Mouse (Mus musculus): ENCODE measurements around the gene Pole3. TPM values are rescaled to one million over a fixed set of nuclear protein-coding genes. Genes with fewer than 3 reads are reported as not detected.

Pole3 gene
- polyA plus RNA-seq, 1 experiment from 2014 or later, result 116 TPM

DNA sequence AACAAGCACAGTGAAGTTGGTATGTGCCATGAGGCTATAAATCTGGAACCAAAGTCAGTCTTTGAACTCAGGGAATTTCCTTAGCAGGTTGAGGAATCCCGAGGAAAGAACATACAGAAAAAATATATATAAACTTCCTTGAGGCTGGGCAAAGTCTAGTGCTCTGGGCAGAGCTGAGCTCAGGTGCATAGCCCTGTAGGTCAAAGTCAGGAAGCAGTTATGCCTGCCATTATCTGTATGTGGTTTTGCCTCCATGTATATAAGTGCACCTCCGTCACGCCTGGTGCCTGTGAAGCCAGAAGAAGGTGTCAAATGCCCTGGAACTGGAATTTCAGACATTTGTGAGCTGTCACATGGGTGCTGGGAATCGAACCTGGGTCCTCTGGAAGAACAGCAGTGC, 24.1 kb downstream of the Pole3 start:
- no peaks in the 10 kb centered on the region for H3K9me3 ChIP-seq (replicated peaks)
- WGBS, result 91% methylated on average over 4 of the region's 4 CpGs
- H3K4me3 ChIP-seq, result no peak overlapping the region
- no peak for DNase-seq (ENCODE audit: low spot score)
- no peak overlapping the region for H3K27ac ChIP-seq
- H3K36me3 ChIP-seq, result peaks cover 30% of the 10 kb centered on the region
- peaks cover 10% of the 10 kb centered on the region for H3K4me1 ChIP-seq
- H3K27me3 ChIP-seq (ENCODE audit: low read depth, poor library complexity, severe bottlenecking), result no peaks in the 10 kb centered on the region

DNA sequence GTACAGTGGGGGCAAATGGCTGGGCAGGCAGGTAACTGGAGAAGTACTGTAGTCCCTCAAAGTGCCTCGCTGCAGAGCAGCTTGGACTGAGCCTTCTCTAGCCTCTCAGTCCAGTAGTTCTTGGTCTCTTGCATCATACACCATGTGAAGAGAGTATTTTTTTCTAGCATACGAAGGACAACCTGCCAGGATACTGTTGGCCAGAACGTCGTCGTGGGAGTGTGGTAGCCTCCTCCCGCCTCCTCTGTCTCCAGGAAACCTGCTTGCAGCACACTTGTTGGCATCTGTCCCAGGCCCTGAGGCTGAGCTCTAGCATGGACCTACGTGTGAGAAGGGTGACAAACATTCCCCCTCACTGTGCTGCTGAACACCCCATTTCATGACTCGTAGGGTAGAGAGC, 28.1 kb downstream of the Pole3 start:
- Histone ChIP-seq H3K27ac (no peak overlapping the region), H3K4me1 (peaks cover 5% of the 10 kb centered on the region), H3K9me3 (replicated peaks) (no peaks in the 10 kb centered on the region), H3K4me3 (no peak overlapping the region), H3K36me3 (peaks cover 30% of the 10 kb centered on the region), H3K27me3 (ENCODE audit: low read depth, poor library complexity, severe bottlenecking) (no peaks in the 10 kb centered on the region)
- 81% methylated on average over 8 of the region's 8 CpGs for WGBS
- DNase-seq (ENCODE audit: low spot score), result no peak

- no peak overlapping the region for H3K27ac ChIP-seq
- H3K4me1 ChIP-seq, result no peaks in the 10 kb centered on the region
- no peaks in the 10 kb centered on the region for H3K9me3 ChIP-seq (replicated peaks)
- peaks cover 30% of the 10 kb centered on the region for H3K36me3 ChIP-seq
- WGBS, result 82% methylated on average over 8 of the region's 8 CpGs
- H3K27me3 ChIP-seq (ENCODE audit: low read depth, poor library complexity, severe bottlenecking), result no peaks in the 10 kb centered on the region
- no peak overlapping the region for H3K4me3 ChIP-seq
- no peak for DNase-seq (ENCODE audit: low spot score)
Observed at GRCm38 (mm10) chr4:62495946-62496345, 28.9 kb downstream of the Pole3 start.

DNA sequence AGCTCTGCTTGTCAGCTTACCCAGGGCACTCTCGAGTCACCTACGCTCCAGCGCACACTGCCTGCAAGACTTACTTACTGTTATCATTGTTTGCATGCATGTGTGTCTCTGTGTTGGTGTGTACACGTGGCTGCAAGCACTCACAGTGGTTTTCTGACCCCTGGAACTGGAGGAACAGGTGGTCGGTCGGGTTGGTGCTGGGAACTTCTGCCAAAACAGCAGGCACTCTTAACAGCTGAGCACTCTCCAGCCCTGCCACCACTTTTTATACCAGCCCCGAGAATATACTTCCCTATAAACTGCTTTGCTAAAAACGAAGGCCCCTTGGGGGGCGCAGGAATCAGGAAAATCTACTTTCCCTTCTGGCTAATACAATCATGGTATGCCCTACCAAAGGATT, 30.6 kb downstream of the Pole3 start:
- Histone ChIP-seq H3K27me3 (ENCODE audit: low read depth, poor library complexity, severe bottlenecking) (no peaks in the 10 kb centered on the region), H3K9me3 (replicated peaks) (no peaks in the 10 kb centered on the region), H3K4me1 (no peaks in the 10 kb centered on the region), H3K27ac (no peak overlapping the region), H3K36me3 (peaks cover 21% of the 10 kb centered on the region), H3K4me3 (no peak overlapping the region)
- no peak for DNase-seq (ENCODE audit: low spot score)
- 82% methylated on average over 9 of the region's 9 CpGs for WGBS

DNA sequence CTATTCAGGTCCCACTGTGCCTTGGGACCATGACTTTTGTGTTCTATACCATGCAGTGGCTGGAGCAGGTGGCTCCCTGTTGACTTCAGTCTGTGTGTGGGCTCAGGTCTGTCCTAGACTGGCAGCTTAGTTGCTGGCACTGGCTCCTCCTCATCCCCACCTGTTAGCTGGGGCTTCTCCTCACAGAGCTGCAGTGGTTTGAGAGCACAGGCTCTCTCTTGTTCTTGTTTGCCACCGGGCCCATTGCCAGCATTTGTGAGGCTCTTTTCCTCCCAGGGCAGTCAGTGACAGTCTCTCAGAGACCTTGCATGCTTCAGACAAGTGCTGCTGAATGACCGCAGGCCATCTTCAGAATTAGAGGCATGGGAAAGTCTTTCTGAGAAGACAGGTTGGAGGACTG, 32.2 kb downstream of the Pole3 start:
- Histone ChIP-seq H3K4me1 (no peaks in the 10 kb centered on the region), H3K36me3 (peaks cover 6% of the 10 kb centered on the region; the same call in 1 of the 2 replicates), H3K27me3 (ENCODE audit: low read depth, poor library complexity, severe bottlenecking) (no peaks in the 10 kb centered on the region), H3K27ac (no peak overlapping the region), H3K9me3 (replicated peaks) (no peaks in the 10 kb centered on the region), H3K4me3 (no peak overlapping the region)
- DNase-seq (ENCODE audit: low spot score), result no peak
- WGBS, result 88% methylated on average over 2 of the region's 2 CpGs

DNA sequence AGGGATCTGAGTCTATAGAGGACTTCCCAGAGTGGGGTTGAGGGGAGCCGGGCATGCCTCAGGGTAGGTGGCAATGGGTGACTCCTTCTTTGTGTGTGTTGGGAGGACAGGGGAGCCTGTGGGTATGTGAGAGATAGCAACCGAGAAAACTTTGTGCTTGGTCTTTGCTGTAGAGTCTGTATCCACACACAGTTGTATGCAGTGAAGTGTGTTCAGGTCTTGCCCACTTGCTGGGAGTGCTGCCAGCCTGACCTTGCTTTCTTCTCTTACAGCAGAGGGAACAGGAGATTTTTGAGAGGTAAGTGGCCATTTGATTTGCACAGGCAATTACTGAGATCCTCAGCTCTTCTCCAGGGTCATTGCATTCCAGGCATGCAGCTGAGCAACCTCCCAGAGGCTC, 37.0 kb downstream of the Pole3 start:
- no peak overlapping the region for H3K4me3 ChIP-seq
- H3K27me3 ChIP-seq (ENCODE audit: low read depth, poor library complexity, severe bottlenecking), result peaks cover 8% of the 10 kb centered on the region; the same call in 1 of the 2 replicates
- H3K9me3 ChIP-seq (replicated peaks), result no peaks in the 10 kb centered on the region
- no peaks in the 10 kb centered on the region for H3K36me3 ChIP-seq
- H3K27ac ChIP-seq, result no peak overlapping the region
- no peak for DNase-seq (ENCODE audit: low spot score)
- H3K4me1 ChIP-seq, result no peaks in the 10 kb centered on the region
- 84% methylated on average over 2 of the region's 2 CpGs for WGBS

DNA sequence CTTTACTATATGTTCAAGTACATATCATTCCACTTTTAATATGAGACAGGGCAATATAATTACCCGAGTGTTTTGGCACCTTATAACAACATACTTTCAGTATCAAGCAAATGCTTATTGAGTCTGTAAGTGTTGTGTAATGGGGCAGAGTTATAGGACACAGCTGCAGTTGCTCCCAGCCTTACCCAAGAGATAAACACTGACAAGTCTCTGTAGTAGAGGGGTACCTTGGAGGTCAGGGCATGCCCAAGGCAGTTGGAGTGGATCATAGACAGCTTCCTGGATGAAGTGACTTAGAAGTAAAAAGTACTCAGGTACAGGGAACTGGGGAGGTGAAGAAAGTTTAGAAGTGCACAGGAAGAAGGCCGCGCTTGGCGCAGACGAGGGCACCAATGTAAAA, 37.7 kb downstream of the Pole3 start:
- Histone ChIP-seq H3K27ac (no peak overlapping the region), H3K4me3 (no peak overlapping the region), H3K4me1 (no peaks in the 10 kb centered on the region), H3K27me3 (ENCODE audit: low read depth, poor library complexity, severe bottlenecking) (peaks cover 12% of the 10 kb centered on the region; the same call in 1 of the 2 replicates), H3K9me3 (replicated peaks) (no peaks in the 10 kb centered on the region), H3K36me3 (no peaks in the 10 kb centered on the region)
- DNase-seq (ENCODE audit: low spot score), result no peak
- 91% methylated on average over 5 of the region's 5 CpGs for WGBS

DNA sequence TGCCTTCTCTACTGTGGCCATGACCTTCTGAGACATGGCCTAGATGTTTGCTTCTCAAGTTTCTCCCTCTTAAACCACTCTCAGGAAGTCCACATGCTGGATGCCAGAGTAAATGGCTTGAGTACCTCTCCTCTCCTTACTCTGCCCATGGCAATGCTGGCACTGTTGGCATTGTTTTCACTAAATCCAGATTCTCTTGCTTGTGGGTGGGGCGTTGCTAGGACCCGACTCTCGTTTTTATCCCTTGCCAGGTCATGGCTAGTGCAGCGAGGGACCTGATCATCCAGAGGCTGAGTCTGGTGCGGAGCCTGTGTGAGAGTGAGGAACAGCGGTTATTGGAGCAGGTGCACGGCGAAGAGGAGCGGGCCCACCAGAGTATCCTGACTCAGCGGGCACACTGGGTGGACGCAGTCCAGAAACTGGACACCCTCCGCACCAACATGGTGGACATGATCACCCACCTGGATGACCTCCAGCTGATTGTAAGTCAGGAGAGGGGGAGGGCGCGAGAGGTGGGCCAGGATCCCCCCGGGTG, 38.6 kb downstream of the Pole3 start:
- no peak for DNase-seq (ENCODE audit: low spot score)
- H3K4me3 ChIP-seq, result no peak overlapping the region
- WGBS, result 93% methylated on average over 15 of the region's 15 CpGs
- no peaks in the 10 kb centered on the region for H3K4me1 ChIP-seq
- no peaks in the 10 kb centered on the region for H3K9me3 ChIP-seq (replicated peaks)
- no peak overlapping the region for H3K27ac ChIP-seq
- no peaks in the 10 kb centered on the region for H3K36me3 ChIP-seq
- H3K27me3 ChIP-seq (ENCODE audit: low read depth, poor library complexity, severe bottlenecking), result peaks cover 21% of the 10 kb centered on the region

- no peaks in the 10 kb centered on the region for H3K36me3 ChIP-seq
- no peak overlapping the region for H3K4me3 ChIP-seq
- H3K9me3 ChIP-seq (replicated peaks), result no peaks in the 10 kb centered on the region
- no peak for DNase-seq (ENCODE audit: low spot score)
- H3K27me3 ChIP-seq (ENCODE audit: low read depth, poor library complexity, severe bottlenecking), result peaks cover 27% of the 10 kb centered on the region
- H3K4me1 ChIP-seq, result peaks cover 4% of the 10 kb centered on the region; the same call in 1 of the 2 replicates
- WGBS, result 93% methylated on average over 8 of the region's 8 CpGs
- no peak overlapping the region for H3K27ac ChIP-seq
Observed at GRCm38 (mm10) chr4:62485450-62486161, 39.3 kb downstream of the Pole3 start.

GRCm38 (mm10) chr4:62484928-62485327, 39.9 kb downstream of the Pole3 start:
- no peak overlapping the region for H3K4me3 ChIP-seq
- no peak for DNase-seq (ENCODE audit: low spot score)
- peaks cover 11% of the 10 kb centered on the region for H3K4me1 ChIP-seq
- H3K36me3 ChIP-seq, result no peaks in the 10 kb centered on the region
- H3K27ac ChIP-seq, result no peak overlapping the region
- H3K27me3 ChIP-seq (ENCODE audit: low read depth, poor library complexity, severe bottlenecking), result peaks cover 34% of the 10 kb centered on the region
- WGBS, result 77% methylated on average over 3 of the region's 3 CpGs
- no peaks in the 10 kb centered on the region for H3K9me3 ChIP-seq (replicated peaks)

DNA sequence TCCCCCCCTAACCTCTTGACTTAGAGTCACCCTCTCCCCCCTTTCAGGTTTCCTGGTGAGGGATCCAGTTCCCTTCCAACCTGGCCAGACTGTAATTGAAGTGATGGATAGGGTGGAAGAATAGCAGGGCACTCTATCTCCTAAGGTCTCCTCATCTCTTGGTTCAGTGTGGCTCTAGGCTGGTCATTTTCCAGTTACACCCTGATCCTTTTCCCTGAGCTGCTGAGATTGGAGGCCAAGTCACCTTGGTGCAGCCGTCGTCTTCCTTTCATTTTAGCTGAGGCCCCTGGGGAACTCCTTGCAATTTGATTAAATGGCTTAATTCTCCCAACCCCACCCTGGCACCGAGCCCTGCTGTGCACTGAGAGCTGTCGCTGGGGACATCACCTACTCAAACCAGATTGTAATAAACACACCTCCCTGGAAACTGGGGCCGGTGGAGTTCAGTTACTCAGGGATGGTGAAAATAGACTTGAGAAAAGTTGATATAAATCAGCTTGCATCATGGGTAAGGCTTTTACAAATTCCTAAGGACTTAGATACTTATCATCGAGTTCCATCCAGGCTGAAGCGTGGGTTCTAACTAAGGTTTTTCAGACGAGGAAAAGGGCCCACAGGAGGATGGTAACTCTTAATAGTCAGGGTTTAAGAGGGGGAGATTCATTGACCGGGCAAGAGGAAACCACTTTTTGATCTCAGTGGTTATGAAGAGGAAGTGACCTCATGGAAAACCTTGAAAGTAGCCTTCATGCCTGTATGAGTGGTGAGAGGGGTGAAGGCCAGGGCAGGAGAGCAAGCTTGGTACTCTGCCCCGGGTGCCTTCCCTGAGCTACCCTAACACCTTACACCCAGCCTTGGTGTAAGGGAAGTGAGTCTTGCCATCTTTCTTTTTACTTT, 43.9 kb downstream of the Pole3 start:
- Histone ChIP-seq H3K4me3 (no peak overlapping the region), H3K4me1 (peaks cover 13% of the 10 kb centered on the region), H3K36me3 (no peaks in the 10 kb centered on the region), H3K9me3 (replicated peaks) (no peaks in the 10 kb centered on the region), H3K27ac (no peak overlapping the region), H3K27me3 (ENCODE audit: low read depth, poor library complexity, severe bottlenecking) (peaks cover 54% of the 10 kb centered on the region)
- 52% methylated on average over 10 of the region's 10 CpGs for WGBS
- peak; percentile 33 for DNase-seq (ENCODE audit: low spot score)

DNA sequence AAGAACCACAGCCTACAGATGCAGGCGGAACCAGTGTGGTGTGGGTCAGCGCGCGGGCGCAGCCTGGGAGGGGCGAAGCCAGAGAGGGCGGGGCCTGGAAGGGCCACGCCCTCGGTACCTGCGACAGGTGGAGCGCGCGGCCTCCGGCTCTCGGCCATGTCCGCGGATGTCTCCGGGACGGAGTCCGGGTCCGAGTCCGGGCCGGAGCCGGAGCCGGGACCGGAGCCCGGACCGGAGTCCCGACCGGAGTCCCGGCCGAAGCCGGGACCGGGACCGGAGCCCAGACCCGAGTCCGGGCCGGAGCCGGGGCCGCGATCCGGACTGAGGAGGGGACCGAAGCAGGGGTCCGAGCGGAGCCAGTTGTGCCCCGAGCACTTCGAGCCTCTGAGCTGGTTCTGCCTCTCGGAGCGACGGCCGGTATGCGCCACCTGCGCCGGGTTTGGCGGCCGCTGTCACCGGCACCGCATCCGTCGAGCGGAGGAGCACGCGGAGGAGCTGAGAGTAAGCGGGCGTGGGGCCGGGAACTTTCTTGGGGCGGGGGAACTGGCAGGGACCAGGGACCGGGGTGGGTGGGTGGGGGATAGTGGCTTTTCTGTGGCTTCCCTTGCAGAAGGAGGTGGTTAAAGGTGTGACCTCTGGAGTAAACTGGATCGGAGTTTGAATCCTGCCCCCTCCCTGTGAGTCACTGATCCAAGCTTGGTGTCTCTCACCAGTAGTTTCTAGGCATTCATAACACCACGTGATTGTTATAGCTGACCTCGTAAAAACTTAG, 44.7 kb downstream of the Pole3 start, which contains the start of gene Bspry:
Gene Bspry, plus strand, starts transcription at position 117 of the 772 bp plus-strand sequence.
- Histone ChIP-seq H3K27ac (no peak within 1 kb of the TSS), H3K4me1 (peaks cover 13% of the 10 kb centered on the region), H3K36me3 (no peaks in the 10 kb centered on the region), H3K27me3 (ENCODE audit: low read depth, poor library complexity, severe bottlenecking) (peaks cover 54% of the 10 kb centered on the region), H3K9me3 (replicated peaks) (no peaks in the 10 kb centered on the region), H3K4me3 (peak within 1 kb of the TSS; percentile 55)
- peak; percentile 58 for DNase-seq (ENCODE audit: low spot score)
- WGBS, result 3% methylated on average over 71 of the region's 71 CpGs
